ENCODE assay signal across 9 mouse cellular contexts in the genomic region with DNA sequence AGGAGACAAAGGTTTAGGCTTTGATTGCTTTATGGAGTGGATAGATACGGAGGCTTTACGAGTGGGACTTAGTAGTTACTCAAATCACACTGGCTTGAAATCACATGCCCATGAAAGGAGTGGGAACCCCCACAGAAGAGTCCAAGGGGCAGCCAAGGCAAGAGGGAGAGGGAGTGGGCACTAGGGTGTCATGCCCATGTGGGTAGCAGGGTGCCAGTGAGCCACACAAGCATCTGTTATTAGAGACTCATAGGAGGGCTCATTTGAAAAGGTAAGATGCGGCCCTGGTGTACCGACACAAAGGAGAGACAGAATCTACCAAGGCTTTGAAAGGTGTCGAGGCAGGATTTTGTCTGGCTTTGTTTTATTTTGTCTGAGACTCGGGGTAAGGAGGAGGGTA.
DNase-seq lines count a peak whose midpoint lies in the region; ATAC-seq and TF ChIP-seq lines count a peak whose summit lies in the region.
"Had no signal": no experiment of that assay in that cellular context is flagged by ENCODE, and none has a peak within 500 bp of the region (broad histone marks: within the 10 kb centered on the region; RNA-seq: fewer than 3 reads in every experiment).

No protein-coding gene starts in this region.

- no peaks in the 10 kb centered on the region for H3K9me3 ChIP-seq in intestine, embryonic 16.5 days (ENCODE audit: control insufficient read depth, low read length)

- H3K36me3 ChIP-seq in intestine, embryonic 16.5 days (ENCODE audit: control insufficient read depth, insufficient read depth, low read length) = no peaks in the 10 kb centered on the region
- H3K36me3 ChIP-seq in small intestine, adult 2 months (ENCODE audit: control insufficient read depth, insufficient read depth, low read length) = no peaks in the 10 kb centered on the region

- intact Hi-C loops in gastrocnemius, adult 2 months (cut with DNase I) = no loop called here

- H3K4me1 ChIP-seq in lung, adult 2 months (ENCODE audit: control insufficient read depth, insufficient read depth, low read length) = peaks cover 38% of the 10 kb centered on the region
- peaks cover 28% of the 10 kb centered on the region for H3K4me1 ChIP-seq in intestine, embryonic 16.5 days (ENCODE audit: control insufficient read depth, insufficient read depth, low read length)
- peaks cover 24% of the 10 kb centered on the region; the same call in 1 of the 2 replicates for H3K4me1 ChIP-seq in small intestine, adult 2 months (ENCODE audit: control insufficient read depth, insufficient read depth, insufficient read length, low read length)

- H3K27me3 ChIP-seq in intestine, embryonic 16.5 days (replicated peaks; ENCODE audit: control insufficient read depth, insufficient read depth, low read length) = no peaks in the 10 kb centered on the region
- no peaks in the 10 kb centered on the region for H3K27me3 ChIP-seq in small intestine, adult 2 months (ENCODE audit: control insufficient read depth, insufficient read depth, low read length)
- H3K27me3 ChIP-seq: Patski had no signal

- ATAC-seq in intestine, embryonic 16.5 days = peak; percentile 19
- ATAC-seq: Patski had no signal

- TF ChIP-seq CTCF in gastrocnemius, adult 2 months (IDR thresholded peaks at IDR 0.05) = no peak
- TF ChIP-seq CTCF in lung, adult 2 months (IDR thresholded peaks at IDR 0.05; ENCODE audit: insufficient read depth, low read length) = no peak
- no peak for TF ChIP-seq CTCF in small intestine, adult 2 months (IDR thresholded peaks at IDR 0.05; ENCODE audit: extremely low read depth, insufficient read length, insufficient replicate concordance, low read depth, low read length)

- peak overlapping the region; percentile 86 for H3K4me3 ChIP-seq in gastrocnemius, adult 2 months
- H3K4me3 ChIP-seq in lung, adult 2 months (replicated peaks; ENCODE audit: extremely low read depth, low read depth, low read length) = peak overlapping the region; percentile 25
- H3K4me3 ChIP-seq in intestine, embryonic 16.5 days (ENCODE audit: low read length) = peak overlapping the region; percentile 6
- H3K4me3 ChIP-seq in small intestine, adult 2 months (ENCODE audit: low read depth, low read length) = peak overlapping the region; percentile 40

- peak overlapping the region; percentile 26 for H3K4me2 ChIP-seq in intestine, embryonic 16.5 days (ENCODE audit: low read depth, low read length)

- WGBS in lung, adult 2 months = 46% methylated on average over 6 of the region's 6 CpGs
- 50% methylated on average over 6 of the region's 6 CpGs for WGBS in intestine, embryonic 16.5 days
- WGBS in small intestine, adult 2 months = 25% methylated on average over 6 of the region's 6 CpGs

- no peak for TF ChIP-seq POLR2A in lung, adult 2 months (IDR thresholded peaks at IDR 0.05; ENCODE audit: borderline replicate concordance, extremely low read depth, low read depth, low read length)
- no peak for TF ChIP-seq POLR2A in small intestine, adult 2 months (IDR thresholded peaks at IDR 0.05; ENCODE audit: low read depth, low read length)

- H3K27ac ChIP-seq in gastrocnemius, adult 2 months = peak overlapping the region; percentile 48
- peak overlapping the region; percentile 56 for H3K27ac ChIP-seq in intestine, embryonic 16.5 days (ENCODE audit: low read length)
- H3K27ac ChIP-seq in small intestine, adult 2 months (ENCODE audit: insufficient read depth, low read depth, low read length) = peak overlapping the region; percentile 87

- H3K9ac ChIP-seq in intestine, embryonic 16.5 days (ENCODE audit: low read depth, low read length) = peak overlapping the region; percentile 23

- DNase-seq in gastrocnemius, adult 2 months = no peak
- DNase-seq in gastrocnemius, postnatal 10 days = no peak
- peak; percentile 37 for DNase-seq in lung, adult 2 months
- no peak for DNase-seq in lung, adult 18-20 months
- no peak for DNase-seq in Muller cell, postnatal 12 days (ENCODE audit: inconsistent ontology term)
- DNase-seq in adipocyte (ENCODE audit: low spot score) = no peak

Comparison
In these comparisons a context has a peak if more than half of its experiments do, and no peak if none do; other contexts are left out.
1. H3K4me3 ChIP-seq: peak in every context shown above with its lines; median percentile 86 in gastrocnemius, adult 2 months; 40 in small intestine, adult 2 months; 25 in lung, adult 2 months; 6 in intestine, embryonic 16.5 days.